ENCODE assay signal across 22 mouse cellular contexts in the genomic region with DNA sequence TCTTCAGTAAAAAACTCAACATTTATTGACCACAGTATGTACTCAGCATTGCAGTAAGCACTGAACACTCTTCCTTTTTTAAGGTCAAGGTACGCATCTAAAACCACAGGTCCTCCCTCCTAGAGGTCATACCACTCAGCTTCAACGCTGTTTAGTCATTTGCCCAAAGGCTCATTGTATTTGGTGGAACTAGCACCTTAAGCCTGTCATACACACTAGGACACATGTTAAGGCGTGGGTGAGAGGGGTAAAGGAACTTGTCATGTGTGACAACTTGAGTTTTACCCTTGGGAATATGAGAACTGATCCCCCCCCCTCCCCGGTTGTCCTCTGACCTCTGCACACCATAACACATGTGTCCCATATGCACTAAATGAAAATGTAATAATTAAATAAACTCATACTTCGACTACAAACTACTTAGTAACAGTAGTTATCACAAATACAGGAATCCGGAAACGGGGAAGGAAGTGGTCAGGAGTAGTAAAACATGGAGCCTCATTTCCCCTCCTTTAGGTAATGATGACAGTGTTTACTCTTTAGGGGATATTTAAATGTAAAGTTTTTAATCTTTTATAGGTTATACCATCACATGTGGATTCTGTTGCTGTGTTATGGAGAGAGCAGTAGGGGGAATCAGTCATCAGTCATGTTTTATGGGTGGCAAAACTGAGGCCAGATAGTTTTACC.
"Had no signal": no experiment of that assay in that cellular context is flagged by ENCODE, and none has a peak within 500 bp of the region (broad histone marks: within the 10 kb centered on the region; RNA-seq: fewer than 3 reads in every experiment).

No protein-coding gene starts in this region.

- H3K4me2 ChIP-seq: limb, embryonic 12.5 days; liver, embryonic 13.5 days; lung, embryonic 15.5 days; midbrain, embryonic 12.5 days; neural tube, embryonic 15.5 days; stomach, embryonic 15.5 days had no signal

- H3K9ac ChIP-seq: limb, embryonic 12.5 days; liver, embryonic 13.5 days; liver, postnatal 0 days; lung, embryonic 15.5 days; midbrain, embryonic 12.5 days; neural tube, embryonic 15.5 days; stomach, embryonic 15.5 days had no signal

- H3K27ac ChIP-seq: limb, embryonic 12.5 days; liver, embryonic 13.5 days; lung, embryonic 15.5 days; macrophage; midbrain, embryonic 12.5 days; neural tube, embryonic 15.5 days; stomach, embryonic 15.5 days had no signal

- ATAC-seq: intestine, postnatal 0 days; liver, postnatal 0 days; midbrain, embryonic 16.5 days had no signal

- H3K9me3 ChIP-seq: limb, embryonic 12.5 days; liver, embryonic 13.5 days; lung, embryonic 15.5 days; megakaryocyte, embryonic 14.5 days; midbrain, embryonic 12.5 days; neural tube, embryonic 15.5 days; stomach, embryonic 15.5 days had no signal

- H3K4me1 ChIP-seq: limb, embryonic 12.5 days; lung, embryonic 15.5 days; midbrain, embryonic 12.5 days had no signal

- H3K4me3 ChIP-seq: limb, embryonic 12.5 days; liver, embryonic 13.5 days; lung, embryonic 15.5 days; megakaryocyte, embryonic 14.5 days; midbrain, embryonic 12.5 days; myocyte; neural tube, embryonic 15.5 days; stomach, embryonic 15.5 days had no signal

- H3K27me3 ChIP-seq: limb, embryonic 12.5 days; liver, embryonic 13.5 days; lung, embryonic 15.5 days; megakaryocyte, embryonic 14.5 days; midbrain, embryonic 12.5 days; neural tube, embryonic 15.5 days; stomach, embryonic 15.5 days had no signal

- DNase-seq: kidney, adult 9 months; kidney, postnatal 25 days; layer of hippocampus, adult 9-11 months; layer of hippocampus, postnatal 36 days; liver; liver, embryonic 13.5 days; liver, postnatal 0 days; lung, postnatal 14 days; right cerebral cortex, postnatal 4 days; spleen, adult 18-20 months; thymus, adult 2 months; thymus, postnatal 25 days had no signal
